Mouse (Mus musculus): ENCODE results near the gene Nbea. TPM values are rescaled to one million over a fixed set of nuclear protein-coding genes. Genes with fewer than 3 reads are reported as not detected.

Gene Nbea
- total RNA-seq, 1 experiment from 2014 or later = 0.23 TPM

DNA sequence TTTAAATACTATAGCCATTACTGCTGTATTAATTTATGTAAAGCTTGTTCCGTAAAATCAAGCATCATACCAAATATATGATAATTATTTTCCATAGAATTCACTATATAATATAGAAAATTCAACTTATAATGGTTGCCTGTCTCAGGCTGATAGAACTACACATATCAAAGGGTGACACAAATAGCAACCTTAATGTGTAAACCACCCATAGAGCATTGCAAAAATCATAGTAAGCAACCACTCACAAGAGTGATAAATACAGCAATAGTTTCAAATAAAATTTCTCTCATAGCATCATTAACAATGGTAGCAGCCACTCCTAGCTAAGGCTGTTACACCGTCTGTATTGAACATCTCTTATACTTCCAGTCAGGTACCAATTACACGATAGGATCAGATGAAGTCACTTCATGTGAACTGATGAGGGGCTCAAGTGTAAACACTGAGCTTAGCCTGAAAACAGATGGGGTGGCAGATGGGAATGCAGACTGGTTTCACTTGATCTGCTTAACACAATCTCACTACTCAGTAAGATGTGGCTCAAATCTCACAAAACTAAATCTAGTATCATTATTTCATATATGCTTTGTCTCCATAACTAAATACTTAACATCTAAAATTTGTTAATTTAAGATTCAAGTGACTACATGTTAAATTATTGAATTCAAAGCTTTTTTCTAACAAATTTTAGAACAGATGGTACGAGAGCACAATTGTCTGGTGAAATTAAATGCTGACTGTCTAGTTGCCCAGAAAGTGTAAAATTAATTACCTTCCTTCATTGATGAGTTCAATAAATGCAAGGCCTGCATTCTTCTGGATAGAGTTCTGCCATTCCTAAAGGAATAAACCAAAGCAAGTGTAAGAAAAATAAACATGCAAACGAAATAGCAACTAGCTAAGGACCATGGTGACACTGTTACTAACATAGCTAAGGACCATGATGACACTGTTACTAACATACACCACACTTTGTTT lies 310.3 kb downstream of the Nbea start:
- no peak for ATAC-seq (ENCODE audit: extremely low read depth, insufficient number of reproducible peaks, low FRiP score, poor library complexity, severe bottlenecking)

DNA sequence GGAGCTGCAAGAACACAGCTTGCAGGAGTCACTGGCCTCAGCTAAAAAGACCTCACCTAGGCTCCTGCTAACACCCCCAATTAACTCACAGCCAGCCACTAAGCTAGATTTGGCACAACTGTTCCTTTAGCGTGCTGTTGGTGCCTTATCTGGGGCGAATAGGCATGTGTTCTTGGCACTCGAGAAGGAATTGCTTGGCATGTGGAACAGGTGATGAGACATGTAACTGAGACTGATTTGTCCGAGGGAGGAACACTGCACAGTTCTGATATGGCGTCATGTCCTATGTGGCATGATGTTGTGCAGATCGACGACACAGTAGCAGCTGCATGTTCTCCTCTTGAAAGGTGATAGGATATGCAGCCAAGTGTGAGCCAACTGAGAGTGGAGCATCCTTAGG lies 331.0 kb downstream of the Nbea start:
- ATAC-seq (ENCODE audit: extremely low read depth, insufficient number of reproducible peaks, low FRiP score, poor library complexity, severe bottlenecking) = no peak

DNA sequence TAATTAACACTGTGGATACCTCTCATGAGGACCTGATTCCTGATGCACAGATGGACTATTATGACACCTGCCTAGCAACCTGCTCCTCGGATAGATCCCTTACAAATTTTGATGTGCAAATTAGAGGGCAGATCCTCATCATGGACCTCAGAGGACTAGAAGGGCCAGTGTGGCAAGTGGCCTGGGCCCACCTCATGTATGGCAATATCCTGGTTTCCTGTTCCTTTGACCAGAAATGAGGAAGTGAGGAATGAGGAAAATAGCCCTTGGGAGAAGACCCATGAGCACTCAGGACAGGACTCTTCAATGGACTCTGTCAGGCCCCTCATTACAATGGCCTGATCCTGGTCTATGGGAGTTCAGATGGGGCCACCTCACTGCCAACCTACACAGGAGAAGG lies 336.4 kb downstream of the Nbea start:
- no peak for ATAC-seq (ENCODE audit: extremely low read depth, insufficient number of reproducible peaks, low FRiP score, poor library complexity, severe bottlenecking)

DNA sequence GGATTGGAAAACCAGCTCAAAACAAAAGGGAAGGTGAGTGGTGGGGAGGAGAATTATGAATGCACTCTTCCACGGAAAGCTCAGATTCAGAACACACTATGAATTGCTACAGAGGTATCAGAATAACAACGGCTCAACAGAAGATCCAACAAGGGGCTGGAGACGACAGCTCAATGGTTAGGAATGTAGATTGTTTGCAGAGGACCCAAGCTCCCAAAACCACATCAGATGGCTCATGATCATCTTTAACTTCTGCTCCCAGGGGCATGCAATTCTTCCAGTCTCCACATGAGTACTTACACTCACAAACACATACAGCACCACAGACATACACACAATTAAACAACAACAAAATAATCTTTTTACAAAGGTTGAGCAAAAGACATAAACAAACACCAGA lies 346.3 kb downstream of the Nbea start:
- no peak for ATAC-seq (ENCODE audit: extremely low read depth, insufficient number of reproducible peaks, low FRiP score, poor library complexity, severe bottlenecking)

DNA sequence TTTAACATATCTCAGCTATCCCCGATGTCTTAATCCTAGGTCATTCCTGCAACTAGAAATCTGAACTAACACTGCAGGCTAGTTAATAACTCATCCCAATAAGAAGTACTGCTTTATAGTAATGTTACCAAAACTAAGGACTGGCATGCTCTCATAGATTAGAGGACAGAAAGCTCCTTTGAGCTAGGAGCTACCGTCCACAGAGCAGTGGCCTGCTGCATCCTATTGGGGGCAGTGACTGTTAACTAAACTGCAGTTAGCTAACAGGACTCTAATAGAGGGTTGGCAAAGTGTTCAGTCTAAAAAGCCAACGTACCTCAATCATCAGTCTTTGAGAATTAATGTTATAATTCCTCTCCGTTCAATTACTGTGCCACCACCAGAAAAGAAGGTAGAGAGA lies 348.3 kb downstream of the Nbea start:
- ATAC-seq (ENCODE audit: extremely low read depth, insufficient number of reproducible peaks, low FRiP score, poor library complexity, severe bottlenecking) = no peak

DNA sequence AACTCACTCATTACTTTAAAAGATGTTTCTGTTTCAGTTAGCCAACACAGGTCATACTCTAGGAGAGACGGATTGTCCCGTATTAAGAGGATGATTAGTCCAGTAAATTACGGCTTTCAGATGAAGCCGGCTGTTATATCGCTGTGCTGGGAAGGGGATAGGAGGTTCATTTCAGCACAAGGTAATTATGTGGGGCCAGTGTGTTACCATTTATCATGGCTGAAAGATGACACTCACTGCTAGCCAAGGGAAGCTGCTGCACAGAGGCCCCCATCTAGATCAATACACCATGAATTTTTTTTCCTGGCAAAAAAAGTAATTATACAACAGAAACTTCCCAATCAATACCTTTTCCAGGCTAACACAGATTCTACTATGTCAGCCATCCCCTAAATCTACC lies 353.3 kb downstream of the Nbea start:
- ATAC-seq (ENCODE audit: extremely low read depth, insufficient number of reproducible peaks, low FRiP score, poor library complexity, severe bottlenecking) = no peak

DNA sequence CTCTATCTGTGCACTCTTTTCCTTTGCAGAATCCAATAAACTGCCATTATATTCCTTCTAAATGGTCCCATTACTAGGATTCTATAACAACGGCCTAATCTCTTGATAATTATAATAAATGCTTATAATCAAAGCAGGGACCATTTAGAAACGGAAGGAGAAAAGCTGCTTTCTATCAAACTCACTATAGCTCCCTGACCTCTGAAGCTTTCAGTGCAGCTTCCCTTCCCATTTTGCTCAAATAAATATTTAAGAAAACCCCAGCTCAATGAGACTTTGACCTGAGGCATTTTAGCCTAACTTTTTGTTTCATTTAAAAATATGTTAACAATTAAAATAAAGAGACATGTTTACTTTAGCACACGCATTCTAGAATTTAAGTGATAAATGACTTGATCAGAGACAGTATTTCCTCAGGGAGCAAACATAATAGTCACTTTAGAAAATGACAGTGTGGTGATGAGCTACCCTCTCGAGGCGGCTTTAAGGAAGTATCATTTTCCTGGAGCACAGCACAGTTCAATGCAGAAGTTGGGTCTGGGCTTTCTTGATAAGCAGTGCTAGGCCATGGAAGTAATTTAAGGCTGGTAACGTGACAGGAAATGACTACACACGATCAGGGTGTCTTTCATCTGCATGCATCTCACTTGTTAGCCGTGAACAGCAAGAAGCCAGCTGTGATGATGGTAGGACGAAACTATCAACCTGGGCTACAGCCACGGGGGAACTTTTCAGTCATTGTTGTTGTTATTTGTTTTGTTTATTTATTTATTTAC lies 354.8 kb downstream of the Nbea start:
- ATAC-seq (ENCODE audit: extremely low read depth, insufficient number of reproducible peaks, low FRiP score, poor library complexity, severe bottlenecking) = no peak

DNA sequence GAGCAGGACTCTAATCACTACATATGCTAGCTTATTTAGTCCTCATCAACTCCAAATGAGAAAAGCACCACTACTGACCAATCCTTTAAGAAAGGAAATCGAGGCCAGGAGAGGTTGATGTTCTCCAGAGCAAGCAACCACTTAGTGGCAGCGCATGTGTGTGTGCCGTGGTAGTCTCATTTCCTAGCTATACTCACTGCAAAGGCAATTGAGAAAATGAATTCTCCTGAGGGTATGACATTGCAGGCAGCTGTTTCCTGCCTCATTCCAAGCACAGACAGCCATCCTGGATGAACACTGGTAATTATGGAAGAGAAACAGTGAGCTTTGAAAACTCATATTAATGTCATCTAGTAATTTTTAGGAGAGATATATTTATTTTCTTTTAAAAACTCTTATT lies 358.6 kb downstream of the Nbea start:
- no peak for ATAC-seq (ENCODE audit: extremely low read depth, insufficient number of reproducible peaks, low FRiP score, poor library complexity, severe bottlenecking)

DNA sequence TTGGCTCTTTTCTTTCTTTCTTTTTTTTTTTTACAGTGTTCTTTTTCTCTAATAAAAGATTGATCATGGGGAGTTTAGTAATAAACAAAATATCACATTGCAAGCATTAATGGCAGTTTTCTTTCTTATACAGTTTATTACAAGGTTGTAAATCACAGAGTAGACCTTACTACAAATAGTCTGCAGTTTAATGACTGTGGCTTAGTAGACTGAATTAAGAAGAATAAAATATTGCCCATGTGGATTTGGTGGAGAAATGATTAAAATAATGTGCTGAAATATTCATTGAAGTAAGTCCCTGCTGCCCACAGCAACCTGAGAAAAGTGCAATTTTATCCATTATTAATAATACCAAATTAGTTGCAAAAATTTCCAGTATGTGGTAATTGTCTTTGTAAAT lies 363.9 kb downstream of the Nbea start:
- no peak for ATAC-seq (ENCODE audit: extremely low read depth, insufficient number of reproducible peaks, low FRiP score, poor library complexity, severe bottlenecking)

DNA sequence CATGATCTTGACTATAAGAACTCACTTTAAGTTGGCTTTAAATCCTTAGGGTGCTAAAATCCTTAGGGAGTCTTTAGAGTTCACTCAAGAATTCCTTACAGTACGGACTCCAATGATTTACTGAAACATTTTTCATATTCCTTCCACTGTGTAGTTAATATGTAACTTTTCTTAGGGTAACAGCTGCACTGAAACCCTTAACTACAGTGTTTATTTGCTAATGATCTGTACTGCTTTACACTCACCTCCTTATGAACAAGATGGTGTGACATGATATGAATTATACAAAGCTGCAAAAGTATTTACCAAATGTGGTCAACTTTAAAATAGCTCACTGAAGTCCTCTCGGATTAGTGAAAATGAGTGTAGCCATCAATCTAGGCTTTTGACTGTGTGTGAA lies 365.4 kb downstream of the Nbea start:
- ATAC-seq (ENCODE audit: extremely low read depth, insufficient number of reproducible peaks, low FRiP score, poor library complexity, severe bottlenecking) = no peak

DNA sequence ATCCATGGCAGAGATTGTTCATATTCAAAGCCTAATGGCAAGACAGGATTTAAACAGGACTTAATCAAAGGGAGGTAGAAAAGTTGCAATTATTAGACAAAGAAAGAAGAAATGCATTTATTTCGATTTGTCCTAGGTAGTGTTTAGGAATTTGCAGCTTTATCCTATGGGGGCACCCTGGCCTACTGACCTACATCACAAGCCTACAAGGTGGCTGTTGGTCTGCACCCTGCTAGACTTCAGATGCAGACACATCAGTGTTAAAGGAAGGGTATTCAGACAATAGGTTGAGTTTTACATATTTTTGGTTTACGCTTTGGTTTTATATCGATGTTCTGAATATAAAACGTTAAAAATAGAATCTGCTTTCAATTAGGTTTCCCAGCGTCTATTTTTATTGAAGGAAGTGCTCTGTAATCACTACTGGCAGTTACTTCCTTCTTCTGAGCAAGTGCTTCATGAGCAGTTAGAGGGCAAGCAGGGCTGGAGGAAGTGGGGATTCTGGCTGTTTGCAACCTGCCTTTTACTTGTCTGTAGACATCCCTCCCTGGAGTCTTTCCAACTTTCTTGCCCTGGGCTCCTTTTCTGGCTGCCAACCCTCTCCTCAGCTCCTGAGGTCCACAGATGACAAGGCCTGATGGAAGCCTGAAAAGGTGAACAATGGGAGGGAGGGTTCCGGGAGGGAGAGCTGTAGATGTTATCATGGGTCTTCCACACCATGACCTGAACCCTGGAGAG lies 366.7 kb downstream of the Nbea start:
- ATAC-seq (ENCODE audit: extremely low read depth, insufficient number of reproducible peaks, low FRiP score, poor library complexity, severe bottlenecking) = no peak

DNA sequence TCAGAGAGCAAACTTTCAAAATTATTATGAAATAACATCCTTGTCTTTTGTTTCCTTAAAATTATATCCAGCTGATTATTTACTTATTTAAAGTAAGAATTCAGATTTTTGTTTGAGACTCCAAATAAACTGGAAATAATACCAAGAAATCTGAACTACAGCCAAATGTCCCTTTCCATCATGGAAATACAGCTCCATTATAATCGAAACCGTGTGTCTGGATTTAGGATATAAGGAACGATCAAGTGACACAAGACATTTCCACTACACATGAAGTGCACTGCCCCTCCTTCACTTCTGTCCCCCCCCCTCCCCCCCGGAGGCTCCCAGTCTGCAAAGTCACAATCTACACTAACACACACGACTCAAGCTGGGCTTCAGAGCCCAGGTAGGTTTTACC lies 367.4 kb downstream of the Nbea start:
- ATAC-seq (ENCODE audit: extremely low read depth, insufficient number of reproducible peaks, low FRiP score, poor library complexity, severe bottlenecking) = no peak

DNA sequence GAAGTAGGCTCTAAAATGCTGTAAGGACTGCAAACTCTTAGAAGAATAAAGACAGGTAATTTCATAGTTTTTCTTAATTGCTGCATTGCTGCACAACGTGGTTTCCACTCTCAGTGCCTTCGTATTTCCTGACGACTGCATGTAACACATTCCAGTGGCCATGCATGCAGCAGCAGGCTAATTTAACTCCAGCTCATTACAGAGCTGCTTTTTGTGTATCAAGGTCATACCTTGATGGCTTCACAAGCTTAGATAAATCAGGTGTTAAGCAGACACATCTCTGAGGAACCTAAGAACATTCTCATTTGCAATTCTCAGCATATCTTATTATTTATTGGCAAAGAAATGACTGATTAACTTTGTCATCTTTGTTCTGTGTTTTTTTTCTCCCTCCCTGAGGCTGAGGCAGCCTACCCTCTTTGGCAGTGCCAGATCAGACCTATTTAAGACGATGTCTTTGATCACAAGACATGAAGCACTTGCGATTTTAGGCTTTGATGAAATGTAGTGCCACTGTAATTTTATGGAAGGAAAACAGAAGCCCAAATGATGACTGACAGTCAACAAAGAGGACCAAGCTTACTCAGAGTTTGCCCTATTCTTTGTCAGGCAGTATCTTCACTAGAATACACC lies 368.4 kb downstream of the Nbea start:
- no peak for ATAC-seq (ENCODE audit: extremely low read depth, insufficient number of reproducible peaks, low FRiP score, poor library complexity, severe bottlenecking)

DNA sequence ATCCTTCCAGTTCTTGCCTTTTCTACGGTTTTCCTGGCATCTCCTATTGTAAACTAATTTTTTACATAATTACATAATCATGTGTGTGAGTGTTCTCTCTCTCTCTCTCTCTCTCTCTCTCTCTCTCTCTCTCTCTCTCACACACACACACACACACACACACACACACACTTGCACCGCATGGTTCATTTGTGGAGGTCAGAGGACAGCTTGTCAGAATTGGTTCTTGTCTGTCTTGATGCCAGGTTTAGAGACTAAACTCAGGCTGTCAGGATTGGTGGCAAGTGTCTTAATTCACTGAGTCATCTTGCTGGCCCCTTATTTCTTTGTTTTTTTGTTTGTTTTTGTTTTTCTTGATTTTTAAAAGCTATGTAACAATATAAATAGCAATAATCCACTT lies 388.7 kb downstream of the Nbea start:
- no peak for ATAC-seq (ENCODE audit: extremely low read depth, insufficient number of reproducible peaks, low FRiP score, poor library complexity, severe bottlenecking)

DNA sequence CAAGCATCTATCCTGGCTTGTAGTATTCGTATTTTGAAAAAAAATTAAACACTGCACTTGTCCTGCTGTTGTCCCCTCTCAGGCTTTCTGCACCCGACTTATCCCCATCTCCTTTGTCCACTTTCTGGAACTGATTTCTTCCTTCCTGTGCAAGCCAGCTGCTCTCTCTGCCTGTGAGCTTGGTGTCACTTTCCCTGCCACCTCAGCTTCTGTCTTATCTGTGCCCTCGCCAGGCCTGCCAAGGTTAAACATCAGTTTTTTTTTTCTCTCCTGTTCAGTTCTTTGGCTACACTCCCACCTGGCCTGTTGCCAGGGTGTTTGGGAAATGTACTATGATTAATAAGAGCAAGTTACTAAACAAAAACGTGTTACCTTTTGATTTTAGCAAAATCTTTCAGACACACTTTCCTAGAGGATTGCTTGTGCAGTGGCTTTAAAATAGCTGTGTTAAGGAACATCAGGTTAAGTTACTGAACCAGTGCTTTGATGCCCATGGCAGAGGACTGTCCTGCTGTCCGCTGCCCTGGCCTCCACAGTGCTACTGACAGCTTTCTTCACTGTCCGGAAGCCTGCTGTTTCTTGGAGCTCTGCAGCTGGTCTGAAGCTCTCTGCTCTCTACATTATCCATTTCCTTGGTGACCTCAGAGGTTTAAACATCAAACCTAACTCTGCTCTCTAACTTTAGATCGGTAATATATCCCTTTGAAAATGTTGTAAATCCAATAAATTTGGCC lies 389.5 kb downstream of the Nbea start:
- no peak for ATAC-seq (ENCODE audit: extremely low read depth, insufficient number of reproducible peaks, low FRiP score, poor library complexity, severe bottlenecking)

DNA sequence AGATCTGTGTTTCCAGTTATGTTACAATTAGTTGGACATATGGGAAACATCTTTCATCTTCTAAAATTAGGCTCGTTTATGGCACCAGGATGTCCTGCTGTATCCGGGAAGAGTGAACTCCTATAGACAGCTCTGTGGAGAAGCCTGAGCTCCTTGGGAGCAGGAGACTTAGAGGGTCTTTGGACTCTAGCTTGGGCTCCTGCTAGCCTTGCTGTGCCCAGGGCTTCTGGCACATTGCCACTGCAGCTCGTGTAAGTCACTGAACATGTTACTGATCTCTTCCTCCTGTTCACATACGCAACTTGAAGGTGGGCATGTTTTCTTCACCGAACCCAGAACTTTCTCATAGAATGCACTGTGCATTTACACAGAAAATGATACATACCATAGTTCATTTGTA lies 391.2 kb downstream of the Nbea start:
- ATAC-seq (ENCODE audit: extremely low read depth, insufficient number of reproducible peaks, low FRiP score, poor library complexity, severe bottlenecking) = no peak

DNA sequence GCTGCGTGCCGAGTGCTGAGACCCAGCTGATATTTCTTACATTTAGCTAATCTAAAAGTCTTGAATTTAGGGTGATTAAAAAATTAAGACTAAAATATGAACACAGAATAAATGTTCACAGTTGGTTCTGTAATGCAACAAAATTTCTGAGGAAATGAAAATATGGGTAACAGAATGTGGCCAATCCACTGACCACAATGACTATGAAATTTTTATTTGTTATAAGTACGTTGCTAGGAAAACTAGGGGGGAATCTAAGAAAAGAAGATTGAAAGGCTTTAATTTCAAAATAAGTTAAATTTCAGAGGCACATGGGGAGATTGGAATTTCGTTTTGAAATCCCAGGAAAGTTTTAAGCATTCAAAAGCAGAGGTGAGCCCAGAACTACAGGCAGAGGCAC lies 392.9 kb downstream of the Nbea start:
- no peak for ATAC-seq (ENCODE audit: extremely low read depth, insufficient number of reproducible peaks, low FRiP score, poor library complexity, severe bottlenecking)

DNA sequence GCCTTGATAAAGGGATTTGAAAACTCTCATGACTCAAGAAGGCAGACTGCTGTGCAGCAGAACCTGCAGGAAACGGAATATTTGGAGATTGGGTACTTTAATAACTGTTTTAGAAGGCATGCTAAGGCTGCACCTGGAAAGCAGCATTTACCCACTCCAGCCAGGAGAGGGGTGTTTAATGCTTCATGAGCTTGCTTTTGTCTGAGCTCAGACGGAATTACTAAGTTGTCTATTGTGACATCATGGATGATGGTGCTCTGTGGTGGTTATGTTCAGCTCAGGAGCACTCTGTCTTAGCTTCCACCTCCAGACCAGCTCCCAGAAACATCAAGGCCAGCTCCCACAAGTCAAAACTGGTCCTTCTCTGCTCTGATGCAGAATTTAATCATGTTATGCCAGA lies 393.6 kb downstream of the Nbea start:
- no peak for ATAC-seq (ENCODE audit: extremely low read depth, insufficient number of reproducible peaks, low FRiP score, poor library complexity, severe bottlenecking)
